Mouse (Mus musculus): ENCODE results near the gene Grb2. TPM values are rescaled to one million over a fixed set of nuclear protein-coding genes. Genes with fewer than 3 reads are reported as not detected.

Grb2 gene
- polyA plus RNA-seq, 2 experiments: 22.4 to 26.0 TPM

- no peak overlapping the region for H3K27ac ChIP-seq
- peak overlapping the region; percentile 7 for H3K4me2 ChIP-seq (ENCODE audit: low read depth)
- DNase-seq (ENCODE audit: low read depth in 3 of 3, low spot score in 3 of 3) (peak in 1 of 3 experiments; percentile 59), ATAC-seq (ENCODE audit: insufficient read depth) (no peak)
- H3K36me3 ChIP-seq (replicated peaks; ENCODE audit: control insufficient read depth, insufficient read depth, low read depth): no peaks in the 10 kb centered on the region
- TF ChIP-seq CTCF (IDR thresholded peaks at IDR 0.05; ENCODE audit: low read depth) (no peak), EP300 (IDR thresholded peaks at IDR 0.05; ENCODE audit: low read depth) (no peak)
- no peaks in the 10 kb centered on the region for H3K9me3 ChIP-seq (ENCODE audit: control insufficient read depth, low read length)
- no peaks in the 10 kb centered on the region for H3K27me3 ChIP-seq (ENCODE audit: control insufficient read depth, insufficient read depth, low read length)
- WGBS (ENCODE audit: insufficient replicate concordance): 39% methylated on average over 16 of the region's 16 CpGs
- H3K4me1 ChIP-seq (replicated peaks; ENCODE audit: control insufficient read depth in 2 of 2, insufficient read depth in 2 of 2, low read length in 1 of 2): peaks cover 0 to 14% of the 10 kb centered on the region in 2 experiments; a peak in 3 of 4 replicates
- no peak overlapping the region for H3K9ac ChIP-seq (replicated peaks)
- no peak overlapping the region for H3K4me3 ChIP-seq (ENCODE audit: insufficient read depth in 1 of 2, low read depth in 2 of 2, low read length in 2 of 2)
Measured at GRCm38 (mm10) chr11:115630532-115631504, 77.6 kb downstream of the Grb2 start.

- H3K27me3 ChIP-seq (ENCODE audit: control insufficient read depth, insufficient read depth, low read length): no peaks in the 10 kb centered on the region
- TF ChIP-seq CTCF (IDR thresholded peaks at IDR 0.05; ENCODE audit: low read depth): no peak
- no peaks in the 10 kb centered on the region for H3K9me3 ChIP-seq (ENCODE audit: control insufficient read depth, low read length)
- H3K4me1 ChIP-seq (replicated peaks; ENCODE audit: control insufficient read depth in 2 of 2, insufficient read depth in 2 of 2, low read length in 1 of 2): peaks cover 0 to 14% of the 10 kb centered on the region in 2 experiments; a peak in 3 of 4 replicates
- no peaks in the 10 kb centered on the region for H3K36me3 ChIP-seq (replicated peaks; ENCODE audit: control insufficient read depth, insufficient read depth, low read depth)
- no peak for ATAC-seq (ENCODE audit: insufficient read depth)
- no peak overlapping the region for H3K9ac ChIP-seq (replicated peaks)
- no peak overlapping the region for H3K27ac ChIP-seq
- H3K4me2 ChIP-seq (ENCODE audit: low read depth): no peak overlapping the region
- DNase-seq (ENCODE audit: low read depth in 3 of 3, low spot score in 3 of 3): no peak
- WGBS (ENCODE audit: insufficient replicate concordance): 73% methylated on average over 13 of the region's 13 CpGs
- no peak overlapping the region for H3K4me3 ChIP-seq (ENCODE audit: insufficient read depth in 1 of 2, low read depth in 2 of 2, low read length in 2 of 2)
Measured at GRCm38 (mm10) chr11:115629734-115630531, 78.5 kb downstream of the Grb2 start.

- ATAC-seq (ENCODE audit: insufficient read depth) (peak; percentile 7; the same call in 1 of the 2 replicates), DNase-seq (ENCODE audit: low read depth in 3 of 3, low spot score in 3 of 3) (no peak)
- H3K27ac ChIP-seq: peak overlapping the region; percentile 16; the same call in 1 of the 2 replicates
- peak overlapping the region; percentile 65 for H3K4me2 ChIP-seq (ENCODE audit: low read depth)
- peak overlapping the region; percentile 36 for H3K9ac ChIP-seq (replicated peaks)
- H3K4me3 ChIP-seq (ENCODE audit: insufficient read depth in 1 of 2, low read depth in 2 of 2, low read length in 2 of 2): peak overlapping the region; percentile 43 to 85
- H3K4me1 ChIP-seq (replicated peaks; ENCODE audit: control insufficient read depth in 2 of 2, insufficient read depth in 2 of 2, low read length in 1 of 2): peaks cover 0 to 14% of the 10 kb centered on the region in 2 experiments; a peak in 3 of 4 replicates
- TF ChIP-seq EP300 (IDR thresholded peaks at IDR 0.05; ENCODE audit: low read depth) (no peak), CTCF (IDR thresholded peaks at IDR 0.05; ENCODE audit: low read depth) (no peak)
- no peaks in the 10 kb centered on the region for H3K27me3 ChIP-seq (ENCODE audit: control insufficient read depth, insufficient read depth, low read length)
- no peaks in the 10 kb centered on the region for H3K36me3 ChIP-seq (replicated peaks; ENCODE audit: control insufficient read depth, insufficient read depth, low read depth)
- H3K9me3 ChIP-seq (ENCODE audit: control insufficient read depth, low read length): no peaks in the 10 kb centered on the region
- WGBS (ENCODE audit: insufficient replicate concordance): 41% methylated on average over 13 of the region's 13 CpGs
Measured at GRCm38 (mm10) chr11:115628465-115629101, 79.8 kb downstream of the Grb2 start.

GRCm38 (mm10) chr11:115627705-115628464 lies 80.5 kb downstream of the Grb2 start, which contains the start of gene Slc25a19:
Gene Slc25a19 (minus strand): TSS chr11:115628295.
- H3K9me3 ChIP-seq (ENCODE audit: control insufficient read depth, low read length): no peaks in the 10 kb centered on the region
- no peaks in the 10 kb centered on the region for H3K27me3 ChIP-seq (ENCODE audit: control insufficient read depth, insufficient read depth, low read length)
- H3K4me2 ChIP-seq (ENCODE audit: low read depth): peak within 1 kb of the TSS; percentile 94
- H3K4me3 ChIP-seq (ENCODE audit: insufficient read depth in 1 of 2, low read depth in 2 of 2, low read length in 2 of 2): peak within 1 kb of the TSS; percentile 85 to 97
- H3K36me3 ChIP-seq (replicated peaks; ENCODE audit: control insufficient read depth, insufficient read depth, low read depth): no peaks in the 10 kb centered on the region; the same call in 1 of the 2 replicates
- DNase-seq (ENCODE audit: low read depth in 3 of 3, low spot score in 3 of 3) (peak; percentile 100), ATAC-seq (ENCODE audit: insufficient read depth) (peak; percentile 100)
- no peak for TF ChIP-seq EP300 (IDR thresholded peaks at IDR 0.05; ENCODE audit: low read depth)
- TF ChIP-seq CTCF (IDR thresholded peaks at IDR 0.05; ENCODE audit: low read depth): no peak
- peak within 1 kb of the TSS; percentile 66 for H3K27ac ChIP-seq
- peaks cover 0 to 14% of the 10 kb centered on the region in 2 experiments; a peak in 3 of 4 replicates for H3K4me1 ChIP-seq (replicated peaks; ENCODE audit: control insufficient read depth in 2 of 2, insufficient read depth in 2 of 2, low read length in 1 of 2)
- peak within 1 kb of the TSS; percentile 82 for H3K9ac ChIP-seq (replicated peaks)
- under 1% methylated on average over 47 of the region's 47 CpGs for WGBS (ENCODE audit: insufficient replicate concordance)

Data from liver, embryonic 14.5 days (tissue).